Mouse (Mus musculus) kidney, adult 2 months (tissue): ENCODE data around the gene Azin2.

ENCODE experiments used
- CTCF ChIP-seq: fragments of 200-500 bp; conservative IDR thresholded peaks from 2 replicates; pipeline ENCODE4 v1.5.1; 2011; ENCODE audit warnings: low read depth, mild to moderate bottlenecking, control low read depth, low read length, moderate library complexity, mixed read lengths; ENCODE audit not compliant: insufficient read depth, insufficient read length
- POLR2A ChIP-seq: fragments of 200-500 bp; IDR thresholded peaks from one replicate; pipeline ENCODE4 v1.6.1; 2011; ENCODE audit warnings: low read depth, low read length, control low read depth

DNA sequence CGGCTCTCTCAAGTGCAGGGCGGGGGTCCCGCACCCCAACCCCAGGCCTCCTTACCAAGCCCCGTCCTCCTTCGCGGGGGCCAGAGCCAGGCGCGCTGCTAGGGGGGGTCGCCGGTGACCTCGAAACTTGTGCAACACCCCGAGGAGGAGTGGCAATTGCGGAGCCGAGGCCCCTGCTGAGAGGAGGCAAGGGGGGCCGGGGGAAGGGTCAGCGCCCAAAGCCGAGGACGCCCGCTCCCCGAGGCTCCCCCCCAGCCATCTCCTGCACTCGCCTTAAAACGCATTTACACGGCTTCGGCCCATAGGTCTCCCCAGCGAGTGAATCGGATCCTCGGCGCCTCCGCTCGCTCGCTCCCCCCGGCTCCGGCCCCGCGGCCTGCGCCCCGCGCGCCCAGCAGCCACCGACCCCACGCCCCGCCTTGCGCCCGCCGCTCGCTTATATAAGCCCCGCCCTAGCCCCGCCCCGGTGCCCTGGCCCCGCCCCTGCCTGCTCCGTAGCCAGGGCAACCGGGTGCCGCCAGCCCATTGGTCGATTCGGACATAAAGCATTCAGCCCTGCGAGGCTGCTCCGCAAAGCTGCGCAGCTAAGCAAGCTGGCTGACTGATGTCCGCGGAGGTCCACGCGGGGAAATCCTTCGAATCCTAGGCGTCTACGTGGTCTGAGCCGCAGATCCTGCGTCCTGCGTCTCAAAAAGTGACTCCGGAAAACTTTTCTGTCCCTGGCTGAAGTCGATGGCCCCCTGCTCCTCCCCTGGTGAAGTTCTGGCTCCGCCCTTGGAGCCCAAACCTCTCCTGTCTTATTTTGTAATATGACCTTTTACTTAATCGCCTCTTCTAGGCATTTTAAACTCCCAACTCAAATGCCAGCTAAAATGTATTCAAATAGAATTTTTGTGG lies at the start of gene Azin2:
- TF ChIP-seq CTCF (no peak), POLR2A (peak; percentile 65)
